Mouse (Mus musculus): ENCODE measurements around the gene Ak7.

Gene Ak7

GRCm38 (mm10) chr12:105757816-105758497 is 52.2 kb downstream of the Ak7 start:
- no peak for TF ChIP-seq GATA4 (IDR thresholded peaks at IDR 0.05; ENCODE audit: insufficient replicate concordance, low read length)

- no peak for TF ChIP-seq GATA4 (IDR thresholded peaks at IDR 0.05; ENCODE audit: insufficient replicate concordance, low read length)
Observed at GRCm38 (mm10) chr12:105758911-105759310, 53.1 kb downstream of the Ak7 start.

GRCm38 (mm10) chr12:105759849-105760478 is 54.2 kb downstream of the Ak7 start:
- no peak for TF ChIP-seq GATA4 (IDR thresholded peaks at IDR 0.05; ENCODE audit: insufficient replicate concordance, low read length)

- TF ChIP-seq GATA4 (IDR thresholded peaks at IDR 0.05; ENCODE audit: insufficient replicate concordance, low read length), result no peak
Observed at GRCm38 (mm10) chr12:105761171-105761570, 55.4 kb downstream of the Ak7 start.

GRCm38 (mm10) chr12:105761629-105762028 is 55.9 kb downstream of the Ak7 start:
- TF ChIP-seq GATA4 (IDR thresholded peaks at IDR 0.05; ENCODE audit: insufficient replicate concordance, low read length), result no peak

GRCm38 (mm10) chr12:105769700-105770099 is 63.9 kb downstream of the Ak7 start:
- no peak for TF ChIP-seq GATA4 (IDR thresholded peaks at IDR 0.05; ENCODE audit: insufficient replicate concordance, low read length)

- TF ChIP-seq GATA4 (IDR thresholded peaks at IDR 0.05; ENCODE audit: insufficient replicate concordance, low read length), result no peak
Observed at GRCm38 (mm10) chr12:105774871-105775270, 69.1 kb downstream of the Ak7 start.

GRCm38 (mm10) chr12:105777651-105778050 is 71.9 kb downstream of the Ak7 start:
- no peak for TF ChIP-seq GATA4 (IDR thresholded peaks at IDR 0.05; ENCODE audit: insufficient replicate concordance, low read length)

- no peak; the same call in 1 of the 2 replicates for TF ChIP-seq GATA4 (IDR thresholded peaks at IDR 0.05; ENCODE audit: insufficient replicate concordance, low read length)
Observed at GRCm38 (mm10) chr12:105784196-105784999, 78.6 kb downstream of the Ak7 start, which contains the start of gene Papola. TSS of gene Papola (plus strand) at chr12:105784694.

GRCm38 (mm10) chr12:105785000-105785774 is 79.4 kb downstream of the Ak7 start:
- TF ChIP-seq GATA4 (IDR thresholded peaks at IDR 0.05; ENCODE audit: insufficient replicate concordance, low read length), result no peak

- no peak for TF ChIP-seq GATA4 (IDR thresholded peaks at IDR 0.05; ENCODE audit: insufficient replicate concordance, low read length)
Observed at GRCm38 (mm10) chr12:105786113-105786512, 80.3 kb downstream of the Ak7 start.

GRCm38 (mm10) chr12:105787626-105788025 is 81.8 kb downstream of the Ak7 start:
- no peak for TF ChIP-seq GATA4 (IDR thresholded peaks at IDR 0.05; ENCODE audit: insufficient replicate concordance, low read length)

GRCm38 (mm10) chr12:105789885-105790284 is 84.1 kb downstream of the Ak7 start:
- TF ChIP-seq GATA4 (IDR thresholded peaks at IDR 0.05; ENCODE audit: insufficient replicate concordance, low read length), result no peak

GRCm38 (mm10) chr12:105794896-105795295 is 89.1 kb downstream of the Ak7 start:
- no peak for TF ChIP-seq GATA4 (IDR thresholded peaks at IDR 0.05; ENCODE audit: insufficient replicate concordance, low read length)

- TF ChIP-seq GATA4 (IDR thresholded peaks at IDR 0.05; ENCODE audit: insufficient replicate concordance, low read length), result no peak
Observed at GRCm38 (mm10) chr12:105798001-105798400, 92.2 kb downstream of the Ak7 start.
